Mouse (Mus musculus): ENCODE results near the gene Calm5.
"Not testable (repeated sequence)": the region's sequence is repeated elsewhere in the genome, so short reads cannot be mapped to it uniquely, and the experiment has no call there.

Calm5 gene

GRCm38 (mm10) chr13:3853648-3854333 is at the start of gene Calm5:
TSS of gene Calm5 (plus strand) at chr13:3854173.
- in situ Hi-C loops (cut with MboI, MseI) = not testable (repeated sequence)

GRCm38 (mm10) chr13:3804186-3804585 is 49.8 kb upstream of the Calm5 start, which contains the start of gene Calml3:
TSS of gene Calml3 (minus strand) at chr13:3804316.
- in situ Hi-C loops (cut with MboI, MseI) = no loop called here

DNA sequence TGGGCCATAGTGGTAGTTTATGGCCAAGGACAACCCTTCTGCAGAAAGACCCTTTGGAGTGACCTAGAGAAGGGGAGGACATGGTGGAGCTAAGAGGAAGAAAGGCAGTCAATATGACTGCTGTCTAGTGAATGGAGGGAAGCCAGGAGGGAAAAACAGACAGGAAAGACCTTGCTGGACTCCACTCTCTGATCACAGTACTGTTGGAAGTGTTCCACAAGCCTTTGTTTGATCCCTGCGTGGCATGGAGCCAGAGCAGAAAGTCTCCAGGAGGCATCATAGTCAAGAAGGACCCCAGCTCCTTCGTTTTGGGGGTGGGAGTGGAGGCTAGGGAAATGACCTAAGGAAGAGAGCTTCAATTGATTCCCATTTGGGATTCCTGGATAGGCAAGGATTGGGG is 48.8 kb upstream of the Calm5 start:
- in situ Hi-C loops (cut with MboI, MseI) = no loop called here

DNA sequence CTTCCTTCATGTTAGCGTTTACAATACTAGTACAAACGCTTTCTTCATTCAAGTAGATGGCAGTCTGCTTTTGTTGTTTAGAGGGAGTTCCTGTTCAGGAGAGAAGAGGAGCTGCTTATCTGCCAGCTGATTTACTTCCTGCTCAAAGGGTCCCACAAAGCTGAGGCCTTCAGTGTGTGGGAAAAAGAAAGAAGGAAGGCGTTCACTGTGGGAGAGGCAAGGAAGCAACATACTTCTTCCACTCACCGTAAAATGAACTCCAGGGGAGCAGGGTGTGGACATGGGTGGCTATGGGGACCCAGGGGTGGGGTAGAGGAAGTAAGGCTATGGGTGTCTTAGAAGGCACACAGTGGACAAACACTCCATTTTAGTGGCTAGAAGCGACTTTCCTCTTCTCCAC is 48.3 kb upstream of the Calm5 start:
- in situ Hi-C loops (cut with MboI, MseI) = no loop called here

GRCm38 (mm10) chr13:3807131-3807827 is 46.7 kb upstream of the Calm5 start:
- in situ Hi-C loops (cut with MboI, MseI) = no loop called here

- in situ Hi-C loops (cut with MboI, MseI) = no loop called here
Measured at GRCm38 (mm10) chr13:3818012-3818739, 35.8 kb upstream of the Calm5 start.

- in situ Hi-C loops (cut with MboI, MseI) = no loop called here
Measured at GRCm38 (mm10) chr13:3818740-3819076, 35.3 kb upstream of the Calm5 start.

DNA sequence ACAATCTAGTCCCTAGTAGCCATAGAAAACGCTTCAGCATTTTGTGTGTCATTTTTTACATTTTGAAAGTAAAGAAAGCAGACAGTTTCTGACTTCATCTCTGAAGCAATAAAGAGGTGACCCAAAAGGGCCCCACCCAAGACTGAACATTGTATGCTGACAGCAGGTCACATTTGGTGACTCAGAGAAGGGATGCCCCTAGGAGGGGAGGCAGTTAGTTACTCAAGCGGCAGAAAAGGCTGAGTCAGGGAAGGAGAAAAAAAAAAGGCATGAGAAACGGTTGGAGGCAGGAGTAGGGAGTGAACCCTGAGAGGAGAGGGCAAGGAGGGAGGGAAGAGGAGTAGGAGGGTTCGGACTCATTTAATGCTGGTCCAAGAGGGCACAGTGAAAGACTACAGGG is 31.9 kb upstream of the Calm5 start:
- in situ Hi-C loops (cut with MboI, MseI) = no loop called here

- in situ Hi-C loops (cut with MboI, MseI) = no loop called here
Measured at GRCm38 (mm10) chr13:3825726-3826125, 28.2 kb upstream of the Calm5 start.

- in situ Hi-C loops (cut with MboI, MseI) = no loop called here
Measured at GRCm38 (mm10) chr13:3831546-3831945, 22.4 kb upstream of the Calm5 start.

DNA sequence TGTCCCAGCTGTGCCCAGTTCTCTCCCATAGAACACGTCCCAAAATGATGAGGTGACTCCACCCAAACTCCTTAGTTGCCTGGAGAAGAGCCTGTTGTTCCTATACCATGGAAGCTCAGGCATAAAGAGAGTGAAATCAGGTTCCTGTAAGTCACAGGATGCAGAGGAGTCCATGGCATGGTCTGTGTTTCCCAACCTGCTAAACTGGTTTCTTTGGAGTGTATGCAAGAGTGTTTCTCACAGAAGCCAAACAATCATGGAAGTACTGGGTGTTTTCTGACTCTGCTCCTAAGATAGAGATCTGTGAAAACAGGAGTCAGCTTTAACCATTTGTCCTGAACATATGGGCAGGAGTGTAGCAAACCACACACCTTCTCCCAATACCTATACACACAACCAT is 22.0 kb upstream of the Calm5 start:
- in situ Hi-C loops (cut with MboI, MseI) = no loop called here

GRCm38 (mm10) chr13:3832450-3832849 is 21.5 kb upstream of the Calm5 start:
- in situ Hi-C loops (cut with MboI, MseI) = no loop called here

- in situ Hi-C loops (cut with MboI, MseI) = not testable (repeated sequence)
Measured at GRCm38 (mm10) chr13:3833644-3834043, 20.3 kb upstream of the Calm5 start.

- in situ Hi-C loops (cut with MboI, MseI) = not testable (repeated sequence)
Measured at GRCm38 (mm10) chr13:3837312-3837807, 16.6 kb upstream of the Calm5 start, which contains the start of gene Calm4. TSS of gene Calm4 (plus strand) at chr13:3837757.

GRCm38 (mm10) chr13:3840662-3841061 is 13.3 kb upstream of the Calm5 start:
- in situ Hi-C loops (cut with MboI, MseI) = not testable (repeated sequence)

- in situ Hi-C loops (cut with MboI, MseI) = no loop called here
Measured at GRCm38 (mm10) chr13:3850330-3850729, 3.6 kb upstream of the Calm5 start.

- in situ Hi-C loops (cut with MboI, MseI) = no loop called here
Measured at GRCm38 (mm10) chr13:3854856-3855255, 883 bp downstream of the Calm5 start.

DNA sequence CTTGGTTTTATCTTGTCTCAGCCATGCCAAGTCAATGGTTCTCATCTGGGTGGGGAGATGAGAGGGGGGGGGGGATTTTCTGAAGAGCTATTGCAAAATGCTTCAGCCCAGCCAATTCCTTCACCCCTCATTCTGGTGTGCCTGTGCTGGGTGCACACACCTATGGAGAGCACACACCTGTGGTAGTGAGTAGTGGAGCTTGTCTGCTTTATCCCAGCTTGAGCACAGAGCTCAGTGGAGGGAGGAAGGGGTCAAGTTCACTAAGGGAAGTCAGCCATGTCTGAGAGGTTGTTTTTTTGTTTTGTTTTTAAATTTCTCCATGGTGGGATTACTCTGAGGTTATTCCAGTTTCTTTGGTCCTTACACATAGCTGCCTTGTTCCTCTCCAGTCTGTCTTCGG is 2.3 kb downstream of the Calm5 start:
- in situ Hi-C loops (cut with MboI, MseI) = no loop called here

- in situ Hi-C loops (cut with MboI, MseI) = no loop called here
Measured at GRCm38 (mm10) chr13:3861251-3861650, 7.3 kb downstream of the Calm5 start.

GRCm38 (mm10) chr13:3862325-3862724 is 8.4 kb downstream of the Calm5 start:
- in situ Hi-C loops (cut with MboI, MseI) = no loop called here

GRCm38 (mm10) chr13:3862922-3863580 is 9.1 kb downstream of the Calm5 start:
- in situ Hi-C loops (cut with MboI, MseI) = no loop called here
